Mouse (Mus musculus) brain, embryonic 14.5 days (tissue): ENCODE data around the gene Rbfox3.

Source experiments
- CTCF ChIP-seq: fragments of 200-500 bp; IDR thresholded peaks from 2 replicates; pipeline ENCODE4 v1.5.1; 2012; ENCODE audit warnings: inconsistent platforms, mild to moderate bottlenecking, moderate library complexity, borderline replicate concordance; ENCODE audit not compliant: insufficient read depth, insufficient read length; ENCODE audit errors: extremely low read depth
- POLR2A ChIP-seq: fragments of 200-500 bp; IDR thresholded peaks from 2 replicates; pipeline ENCODE4 v1.6.1; 2012; ENCODE audit warnings: mild to moderate bottlenecking, inconsistent platforms, borderline replicate concordance; ENCODE audit not compliant: poor library complexity, insufficient read depth, insufficient read length, severe bottlenecking; ENCODE audit errors: extremely low read depth

DNA sequence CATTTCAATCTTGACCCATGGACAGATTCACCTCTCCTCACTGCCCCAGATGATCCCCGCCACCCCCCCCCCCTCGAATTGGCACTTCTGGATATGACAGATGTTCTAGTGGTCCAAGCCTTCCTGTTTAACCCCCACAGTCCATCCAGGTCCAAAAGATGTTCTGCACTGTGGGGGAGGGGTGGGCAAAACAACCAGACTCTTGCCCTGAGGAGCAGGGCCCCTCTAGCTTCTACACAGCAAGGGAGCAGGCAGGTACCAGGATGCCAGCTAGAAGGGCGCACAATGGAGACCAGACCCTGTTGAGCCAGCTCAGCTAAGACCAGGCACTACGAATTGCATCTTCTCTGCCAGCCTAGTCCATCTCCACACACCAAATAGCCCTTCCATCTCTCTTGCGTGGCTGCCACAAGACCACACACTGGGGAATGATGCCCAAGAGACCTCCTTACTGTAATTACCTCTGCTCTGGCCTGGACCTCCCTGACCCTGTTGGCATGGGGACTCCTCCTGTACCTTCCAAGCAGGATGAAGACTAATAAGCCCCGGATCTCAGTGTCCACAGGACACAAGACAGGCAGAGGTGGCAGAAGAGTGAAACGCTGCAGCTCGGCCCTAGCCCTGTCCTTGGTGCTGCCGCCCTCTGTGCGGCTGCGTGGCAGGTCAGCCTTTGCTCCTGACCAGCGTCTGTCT lies 5.1 kb downstream of the Rbfox3 start:
- TF ChIP-seq CTCF (no peak), POLR2A (no peak)
